Mouse (Mus musculus) gastrocnemius, adult 2 months (tissue): ENCODE measurements around the gene Cdh24. TPM values are rescaled to one million over a fixed set of nuclear protein-coding genes. Genes with fewer than 3 reads are reported as not detected.
A peak's percentile ranks its signal among the peaks of the same experiment; 100 is the strongest.

Experiments
- DNase-seq: peaks from one replicate; pipeline ENCODE4 v3.0.0; 2022
- H3K27ac ChIP-seq: fragments of 200-600 bp; 2 replicates; pipeline ENCODE4 v1.8.1; 2022; ENCODE audit warnings: mild to moderate bottlenecking
- H3K4me3 ChIP-seq: fragments of 200-600 bp; 2 replicates; pipeline ENCODE4 v1.8.1; 2022; ENCODE audit warnings: mild to moderate bottlenecking, moderate library complexity
- CTCF ChIP-seq: fragments of 200-600 bp; IDR thresholded peaks from 2 replicates; pipeline ENCODE4 v1.8.1; 2022; ENCODE audit warnings: antibody characterized with exemption, mild to moderate bottlenecking, moderate library complexity
- intact Hi-C: fragments of 180-260 bp; cut with DNase I; formaldehyde crosslinking; loops from one replicate; pipeline ENCODE4 v1.15.1; 2025
- long read RNA-seq, 2 experiments: library from polyadenylated mRNA; stranded (forward); transcript quantifications; one replicate each; pipeline ENCODE4 v2.0.0; 2021
- total RNA-seq, 2 experiments: library from RNA; stranded (reverse); gene quantifications; 2 replicates each; pipeline ENCODE4 v1.2.3; 2021

Gene Cdh24
- under 1 TPM; 0.46 to 0.53 TPM for total RNA-seq
- long read RNA-seq, experiment 1: 0 reads
- long read RNA-seq, experiment 2: 0 reads

DNA sequence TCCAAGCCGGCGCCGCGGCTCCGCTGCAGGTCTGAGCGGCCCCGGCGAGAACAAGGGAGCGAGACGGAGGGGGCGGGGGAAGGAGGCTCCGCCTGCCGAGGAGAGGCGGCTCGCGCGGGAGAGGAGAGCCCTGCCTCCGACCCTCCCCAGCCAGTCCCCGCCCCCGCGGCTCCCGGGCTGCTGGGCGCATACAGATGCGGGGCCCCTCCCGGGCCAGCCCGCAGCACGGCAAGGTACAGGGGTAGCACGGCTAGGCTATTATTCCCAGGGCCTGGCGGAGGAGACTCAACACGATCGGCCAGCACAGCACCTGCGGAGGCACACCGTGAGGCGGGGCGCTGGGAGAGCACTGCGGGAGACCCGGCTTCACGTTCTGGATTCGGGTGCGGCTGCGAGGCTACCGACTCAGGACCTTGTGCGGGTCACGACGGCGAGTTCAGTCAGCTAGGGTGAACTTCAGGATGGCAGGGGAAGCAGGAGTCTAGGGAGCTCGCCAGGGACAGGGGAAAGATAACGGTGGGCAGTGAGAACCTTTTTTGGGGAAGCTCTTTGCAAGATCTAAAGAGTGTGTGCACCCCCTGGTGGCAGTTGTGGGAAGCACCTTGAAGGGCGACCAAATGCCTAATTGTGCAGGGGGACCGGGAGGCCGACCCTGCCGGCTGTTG lies at the start of gene Cdh24:
TSS of gene Cdh24 (minus strand) at position 60 of the 665 bp plus-strand sequence.
- intact Hi-C loops: loop anchor here (5.0 to 10.0 kb wide), 2 partner anchors 59 to 417 kb away; no protein-coding TSS in a partner anchor
- peak within 1 kb of the TSS; percentile 4; the same call in 1 of the 2 replicates for H3K27ac ChIP-seq
- TF ChIP-seq CTCF: peak; percentile 85
- peak within 1 kb of the TSS; percentile 76 for H3K4me3 ChIP-seq
- peak; percentile 91 for DNase-seq

DNA sequence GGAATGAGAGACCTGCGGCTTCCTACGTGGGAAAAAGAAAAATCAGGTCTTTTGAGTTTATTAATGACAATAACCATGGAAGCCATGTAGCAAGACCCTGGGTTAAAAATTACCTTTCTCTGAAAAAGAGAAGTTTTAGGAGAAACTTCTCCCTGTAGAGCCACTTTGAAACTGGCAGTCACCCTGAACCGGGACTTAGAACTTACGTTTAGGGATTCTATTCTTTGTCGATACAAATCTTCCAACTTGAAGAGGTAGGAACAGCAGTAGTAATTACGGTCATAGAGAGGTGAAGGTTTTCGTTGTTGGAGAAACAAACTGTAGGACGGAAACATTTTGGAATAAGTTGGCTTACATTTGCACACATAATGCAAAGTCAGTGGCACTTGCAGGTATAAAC lies 46.1 kb upstream of the Cdh24 start:
- intact Hi-C loops: loop anchor here (5.0 kb wide), 1 partner anchor 35 kb away; no protein-coding TSS in a partner anchor
- DNase-seq: no peak
- Histone ChIP-seq H3K27ac (peak overlapping the region; percentile 98), H3K4me3 (peak overlapping the region; percentile 70)
- TF ChIP-seq CTCF: no peak

DNA sequence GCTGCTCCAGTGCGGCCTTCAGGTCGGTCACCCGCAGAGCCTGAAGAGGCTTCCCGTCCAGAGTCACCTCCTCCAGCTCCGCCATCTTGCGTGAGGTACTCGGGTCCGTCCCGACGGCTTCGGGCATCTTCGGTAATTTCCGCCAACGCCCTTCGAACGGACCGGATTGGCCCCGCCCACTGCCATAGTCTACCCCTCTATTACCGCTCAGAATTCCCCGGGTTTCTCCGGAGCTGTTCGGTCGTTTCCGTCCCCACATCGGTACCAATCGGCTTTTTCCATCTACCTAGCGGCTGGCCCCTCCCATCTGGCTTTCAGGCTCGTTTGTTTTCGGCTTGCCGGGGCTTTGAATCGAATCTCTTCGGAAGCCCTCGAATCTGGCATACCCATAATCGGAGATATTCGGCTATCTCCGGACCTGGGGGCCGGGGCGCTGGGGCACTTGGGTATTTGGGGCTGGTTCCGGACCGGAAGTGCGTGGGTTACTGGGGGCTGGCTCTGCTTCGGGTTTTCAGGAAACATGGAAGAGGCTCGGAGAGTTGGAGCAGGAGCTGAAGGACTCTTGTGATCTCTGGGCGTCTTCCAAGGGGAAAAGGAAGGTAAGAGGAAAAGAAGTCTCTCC lies 45.5 kb upstream of the Cdh24 start, which contains the start of gene Acin1:
TSS of gene Acin1 (minus strand) at position 410 of the 622 bp plus-strand sequence.
- H3K27ac ChIP-seq: peak within 1 kb of the TSS; percentile 98
- intact Hi-C loops: loop anchor here (5.0 kb wide), 1 partner anchor 34 kb away; no protein-coding TSS in a partner anchor
- no peak for TF ChIP-seq CTCF
- H3K4me3 ChIP-seq: peak within 1 kb of the TSS; percentile 70
- DNase-seq: peak; percentile 100

DNA sequence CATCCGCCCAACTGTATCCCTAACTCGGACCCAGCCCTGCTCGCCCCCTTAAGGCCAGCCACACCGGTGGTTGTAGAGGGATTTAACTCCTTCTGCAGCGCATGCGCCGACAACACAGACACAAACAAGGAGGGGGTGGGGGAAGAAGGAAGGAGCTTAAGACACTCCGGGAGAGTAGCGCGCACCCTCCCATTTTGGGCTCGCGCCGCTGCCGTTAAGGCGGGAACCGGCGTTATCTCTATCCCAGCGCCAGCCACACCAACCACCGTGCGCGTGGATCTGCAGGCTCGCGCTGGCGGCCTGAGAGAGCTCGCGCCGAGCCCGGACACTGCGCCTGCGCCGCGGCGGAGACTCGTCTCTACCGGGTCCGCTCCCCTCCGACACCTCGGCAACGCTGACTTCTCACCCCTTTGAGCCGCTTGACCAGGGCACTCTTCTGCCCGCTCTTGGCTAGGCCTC lies 44.9 kb upstream of the Cdh24 start, which contains the start of gene 1700123O20Rik:
TSS of gene 1700123O20Rik (plus strand) at position 154 of the 459 bp plus-strand sequence.
- Histone ChIP-seq H3K27ac (peak within 1 kb of the TSS; percentile 98), H3K4me3 (peak within 1 kb of the TSS; percentile 70)
- peak; percentile 21; the same call in 1 of the 2 replicates for TF ChIP-seq CTCF
- DNase-seq: no peak
- intact Hi-C loops: loop anchor here (5.0 kb wide), 1 partner anchor 34 kb away; no protein-coding TSS in a partner anchor

DNA sequence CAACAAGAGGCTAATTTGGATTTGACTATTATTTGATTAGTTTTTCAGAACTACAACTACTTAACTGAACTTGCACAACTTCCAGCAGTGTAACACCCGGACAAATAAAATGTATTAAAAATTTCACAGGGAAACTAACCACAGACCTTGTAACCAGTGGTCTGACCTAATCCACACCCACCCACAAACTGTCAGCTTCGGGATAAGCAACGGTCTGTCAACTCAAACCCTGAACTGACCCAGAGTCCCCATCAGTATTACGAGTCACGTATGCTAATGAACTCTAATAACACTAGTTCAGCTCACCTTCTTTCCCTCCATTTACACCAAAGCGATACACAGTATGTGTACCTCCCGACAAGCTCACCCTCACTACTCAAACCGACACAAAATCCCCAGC lies 44.3 kb upstream of the Cdh24 start:
- Histone ChIP-seq H3K27ac (peak overlapping the region; percentile 98), H3K4me3 (peak overlapping the region; percentile 70)
- TF ChIP-seq CTCF: no peak
- intact Hi-C loops: loop anchor here (5.0 kb wide), 1 partner anchor 33 kb away; no protein-coding TSS in a partner anchor
- no peak for DNase-seq

DNA sequence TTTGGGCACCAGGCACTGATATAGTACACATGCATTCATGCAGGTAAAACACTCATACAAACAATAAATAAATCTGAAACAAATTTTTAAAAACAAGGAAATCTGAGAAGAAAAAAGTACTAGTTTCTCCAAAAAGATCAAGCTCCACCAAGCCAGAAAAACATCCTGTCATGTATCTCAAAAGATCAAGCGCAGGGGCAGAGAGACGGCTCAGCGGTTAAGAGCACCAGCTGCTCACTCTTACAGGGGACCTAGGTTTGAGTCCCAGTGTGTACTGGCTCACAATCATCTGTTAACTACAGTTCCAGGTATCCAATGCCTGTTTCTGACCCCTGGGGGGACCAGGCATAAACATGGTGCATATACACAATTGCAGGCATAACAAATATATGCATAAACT lies 41.2 kb upstream of the Cdh24 start:
- H3K27ac ChIP-seq: no peak overlapping the region
- no peak for TF ChIP-seq CTCF
- intact Hi-C loops: no loop called here
- H3K4me3 ChIP-seq: no peak overlapping the region
- DNase-seq: no peak

GRCm38 (mm10) chr14:54678657-54679304 lies 37.6 kb upstream of the Cdh24 start:
- TF ChIP-seq CTCF: no peak
- intact Hi-C loops: no loop called here
- H3K4me3 ChIP-seq: no peak overlapping the region
- no peak overlapping the region for H3K27ac ChIP-seq
- no peak for DNase-seq

DNA sequence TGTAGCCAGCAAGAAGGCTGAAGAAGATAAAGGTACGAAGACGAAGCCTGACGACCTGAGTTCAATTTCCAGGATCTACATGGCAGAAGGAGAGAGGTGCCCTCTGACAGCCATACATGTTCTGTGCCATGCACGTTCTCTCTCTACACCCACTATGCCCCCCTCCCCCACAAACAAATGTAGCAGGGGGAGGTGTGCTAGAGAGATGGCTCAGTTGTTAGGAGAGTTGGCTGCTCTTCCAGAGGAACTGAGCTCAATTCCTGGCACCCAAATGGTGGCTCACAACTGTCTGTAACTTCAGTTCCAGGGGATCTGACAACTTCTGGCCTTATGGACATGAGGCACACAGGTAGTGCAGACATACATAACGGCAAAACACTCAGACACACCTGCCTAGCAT lies 35.1 kb upstream of the Cdh24 start:
- intact Hi-C loops: no loop called here
- Histone ChIP-seq H3K27ac (no peak overlapping the region), H3K4me3 (no peak overlapping the region)
- no peak for TF ChIP-seq CTCF
- no peak for DNase-seq

GRCm38 (mm10) chr14:54674317-54674716 lies 33.2 kb upstream of the Cdh24 start:
- no peak for TF ChIP-seq CTCF
- intact Hi-C loops: no loop called here
- Histone ChIP-seq H3K4me3 (no peak overlapping the region), H3K27ac (peak overlapping the region; percentile 46; the same call in 1 of the 2 replicates)
- DNase-seq: no peak

GRCm38 (mm10) chr14:54669381-54669780 lies 28.2 kb upstream of the Cdh24 start:
- TF ChIP-seq CTCF: peak; percentile 84
- Histone ChIP-seq H3K4me3 (no peak overlapping the region), H3K27ac (no peak overlapping the region)
- peak; percentile 70 for DNase-seq
- intact Hi-C loops: loop anchor here (2.0 kb wide), 1 partner anchor 19 kb away; no protein-coding TSS in a partner anchor

DNA sequence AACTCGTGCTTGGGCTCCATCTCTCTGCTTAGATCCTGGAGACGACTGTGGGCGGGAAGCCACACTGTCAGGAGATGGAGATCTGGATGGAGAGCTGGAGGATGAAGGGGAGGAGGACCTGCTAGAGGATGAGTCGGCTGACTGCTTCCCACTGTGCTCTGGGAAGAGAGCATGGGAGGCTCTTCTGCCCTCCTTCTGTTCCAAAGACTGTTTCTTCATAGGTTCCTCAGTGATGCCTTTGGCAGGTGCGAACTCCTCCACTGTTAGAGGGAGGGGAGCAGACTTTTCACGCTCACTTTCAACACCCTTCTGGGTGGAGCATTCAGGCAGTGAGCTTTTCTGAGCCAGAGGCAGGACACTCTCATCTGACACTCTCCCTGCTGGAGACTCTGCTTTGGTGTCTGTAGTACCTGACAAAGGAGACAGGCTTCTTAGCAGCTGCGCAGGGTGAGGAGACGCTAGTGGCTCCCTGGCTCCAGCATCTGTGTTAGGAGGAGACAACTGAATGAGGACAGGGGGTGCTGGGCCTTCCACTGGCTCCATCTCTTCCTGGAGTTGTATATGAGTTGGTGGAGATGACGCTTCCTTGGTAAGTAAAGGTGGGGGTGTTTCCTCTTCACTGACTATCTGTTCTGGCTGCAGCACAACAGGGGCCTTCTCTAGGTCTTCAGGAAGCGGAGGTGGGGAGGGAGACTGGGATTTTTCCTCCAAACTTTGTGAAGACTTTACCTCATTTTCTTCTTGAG lies 23.5 kb upstream of the Cdh24 start:
- intact Hi-C loops: no loop called here

DNA sequence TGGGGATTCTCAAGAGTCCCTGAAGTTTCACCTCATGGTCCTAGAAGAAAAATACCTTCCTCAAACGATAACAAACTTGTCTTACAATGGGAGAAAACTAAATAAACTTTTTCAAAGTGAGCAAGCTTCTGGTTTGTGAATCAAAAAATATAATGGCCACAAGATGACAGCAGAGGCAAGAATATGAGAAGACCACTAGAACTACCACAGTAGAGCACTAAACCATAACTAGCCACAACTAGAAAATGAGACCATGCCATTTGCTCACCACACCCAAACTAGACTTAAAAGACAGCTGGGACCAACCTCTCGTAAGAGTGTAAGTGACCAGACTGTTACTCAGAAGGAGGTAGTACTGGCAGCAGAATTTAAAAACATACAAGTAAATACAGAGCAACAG lies 18.8 kb upstream of the Cdh24 start:
- TF ChIP-seq CTCF: peak; percentile 55
- Histone ChIP-seq H3K27ac (no peak overlapping the region), H3K4me3 (no peak overlapping the region)
- no peak for DNase-seq
- intact Hi-C loops: no loop called here

More for the DNA sequence above, 23.5 kb upstream of the Cdh24 start:
- TF ChIP-seq CTCF: no peak
- no peak for DNase-seq
- Histone ChIP-seq H3K27ac (no peak overlapping the region), H3K4me3 (no peak overlapping the region)
